Mouse (Mus musculus) CH12.LX (cell line): ENCODE measurements around the gene Rpl18a. TPM values are rescaled to one million over a fixed set of nuclear protein-coding genes. Genes with fewer than 3 reads are reported as not detected.
A peak's percentile ranks its signal among the peaks of the same experiment; 100 is the strongest.

Experiments used
- DNase-seq: peaks from one replicate; pipeline ENCODE4 v3.0.0-alpha.2; 2013; ENCODE audit errors: extremely low read depth
- H3K27ac ChIP-seq: 2 replicates; pipeline ENCODE4 v1.5.1; 2012; ENCODE audit warnings: low read depth, mild to moderate bottlenecking, control low read depth, moderate library complexity; ENCODE audit not compliant: insufficient read depth
- H3K27me3 ChIP-seq: replicated peaks from 2 replicates; pipeline ENCODE3; 2012; ENCODE audit warnings: inconsistent platforms
- H3K36me3 ChIP-seq, 2 experiments: replicated peaks in 1 of 2; 2 replicates each; pipeline versions ENCODE3 to v1.6.1; 2012; ENCODE audit warnings: inconsistent platforms in 1 of 2, low read length in 1 of 2, mild to moderate bottlenecking in 1 of 2, mixed read lengths in 1 of 2, moderate library complexity in 1 of 2; ENCODE audit not compliant: control insufficient read depth in 1 of 2, insufficient read depth in 1 of 2
- H3K4me1 ChIP-seq, 2 experiments: 2 replicates each; pipeline ENCODE4 v1.6.1; 2012; ENCODE audit warnings: inconsistent platforms in 1 of 2, moderate library complexity in 1 of 2; ENCODE audit not compliant: insufficient read depth in 2 of 2, control insufficient read depth in 1 of 2
- H3K4me2 ChIP-seq: 2 replicates; pipeline ENCODE4 v1.6.1; 2012; ENCODE audit warnings: low read depth, mild to moderate bottlenecking, control low read depth; ENCODE audit not compliant: poor library complexity, insufficient read depth, severe bottlenecking
- H3K4me3 ChIP-seq, 3 experiments: fragments of 150-350 bp in 1 of 3; sonication (generic) in 1 of 3; replicated peaks in 1 of 3; 2 replicates each; pipeline versions ENCODE3 to v1.5.1; 2011 to 2012; ENCODE audit warnings: low read depth in 2 of 3, low read length in 2 of 3, mild to moderate bottlenecking in 2 of 3, moderate library complexity in 2 of 3, control low read depth in 1 of 3, improper control_type of control experiment in 1 of 3, inconsistent platforms in 1 of 3, mixed read lengths in 1 of 3; ENCODE audit not compliant: poor library complexity in 1 of 3
- H3K79me2 ChIP-seq: replicated peaks from 2 replicates; pipeline ENCODE4 v1.6.1; 2012; ENCODE audit warnings: mild to moderate bottlenecking, moderate library complexity; ENCODE audit not compliant: control insufficient read depth, poor library complexity, insufficient read depth, severe bottlenecking; ENCODE audit errors: extremely low read depth
- H3K9ac ChIP-seq: 2 replicates; pipeline ENCODE4 v1.6.1; 2012; ENCODE audit warnings: low read depth, mild to moderate bottlenecking, control low read depth, moderate library complexity; ENCODE audit not compliant: insufficient read depth
- H3K9me3 ChIP-seq: replicated peaks from 2 replicates; pipeline ENCODE3; 2012; ENCODE audit warnings: low read length, inconsistent platforms, mixed read lengths
- BHLHE40 ChIP-seq: IDR thresholded peaks from 2 replicates; pipeline ENCODE4 v1.6.1; 2011; ENCODE audit warnings: mild to moderate bottlenecking, low read depth, low read length, improper control_type of control experiment
- CHD2 ChIP-seq: IDR thresholded peaks from 2 replicates; pipeline ENCODE4 v1.6.1; 2011; ENCODE audit warnings: low read length, improper control_type of control experiment
- CTCF ChIP-seq, 2 experiments: IDR thresholded peaks in 1 of 2; conservative IDR thresholded peaks in 1 of 2; 2 replicates each; pipeline ENCODE4 v1.5.1; 2011 to 2012; ENCODE audit warnings: low read depth in 2 of 2, low read length in 2 of 2, improper control_type of control experiment in 1 of 2, inconsistent platforms in 1 of 2, mild to moderate bottlenecking in 1 of 2, moderate library complexity in 1 of 2
- JUND ChIP-seq: conservative IDR thresholded peaks from 2 replicates; pipeline ENCODE4 v1.6.1; 2011; ENCODE audit warnings: low read depth, low read length, improper control_type of control experiment
- MAX ChIP-seq: IDR thresholded peaks from 2 replicates; pipeline ENCODE4 v1.6.1; 2011; ENCODE audit warnings: low read length, improper control_type of control experiment
- MAZ ChIP-seq: IDR thresholded peaks from 2 replicates; pipeline ENCODE4 v1.6.1; 2012; ENCODE audit warnings: low read depth, mild to moderate bottlenecking, inconsistent platforms, low read length, improper control_type of control experiment, moderate library complexity
- MEF2A ChIP-seq: IDR thresholded peaks from 2 replicates; pipeline ENCODE4 v1.6.1; 2014; ENCODE audit warnings: low read depth, mild to moderate bottlenecking, inconsistent platforms, low read length, improper control_type of control experiment, borderline replicate concordance
- NELFE ChIP-seq: IDR thresholded peaks from 2 replicates; pipeline ENCODE4 v1.6.1; 2011; ENCODE audit warnings: low read depth, low read length, improper control_type of control experiment
- PAX5 ChIP-seq: IDR thresholded peaks from 2 replicates; pipeline ENCODE4 v1.6.1; 2012; ENCODE audit warnings: low read length, inconsistent platforms, mixed read lengths
- POLR2A ChIP-seq: IDR thresholded peaks from 2 replicates; pipeline ENCODE4 v1.6.1; 2011; ENCODE audit warnings: low read depth, mild to moderate bottlenecking, improper control_type of control experiment, low read length
- POLR2AphosphoS2 ChIP-seq: IDR thresholded peaks from 2 replicates; pipeline ENCODE4 v1.6.1; 2011; ENCODE audit warnings: low read depth, low read length, improper control_type of control experiment
- RAD21 ChIP-seq: IDR thresholded peaks from 2 replicates; pipeline ENCODE4 v1.6.1; 2011; ENCODE audit warnings: low read depth, mild to moderate bottlenecking, low read length, improper control_type of control experiment, moderate library complexity
- RCOR1 ChIP-seq: conservative IDR thresholded peaks from 2 replicates; pipeline ENCODE4 v1.6.1; 2012; ENCODE audit warnings: low read depth, mild to moderate bottlenecking, inconsistent platforms, low read length, improper control_type of control experiment
- SMC3 ChIP-seq: IDR thresholded peaks from 2 replicates; pipeline ENCODE4 v1.6.1; 2011; ENCODE audit warnings: low read depth, low read length, improper control_type of control experiment
- TBP ChIP-seq: conservative IDR thresholded peaks from 2 replicates; pipeline ENCODE4 v1.6.1; 2011; ENCODE audit warnings: low read depth, low read length, improper control_type of control experiment
- TCF12 ChIP-seq: IDR thresholded peaks from 2 replicates; pipeline ENCODE4 v1.6.1; 2014; ENCODE audit warnings: low read depth, mild to moderate bottlenecking, inconsistent platforms, low read length, improper control_type of control experiment
- UBTF ChIP-seq: IDR thresholded peaks from 2 replicates; pipeline ENCODE4 v1.6.1; 2012; ENCODE audit warnings: low read depth, mild to moderate bottlenecking, inconsistent platforms, low read length, improper control_type of control experiment, moderate library complexity
- USF1 ChIP-seq: IDR thresholded peaks from 2 replicates; pipeline ENCODE4 v1.6.1; 2014; ENCODE audit warnings: low read depth, mild to moderate bottlenecking, inconsistent platforms, low read length, improper control_type of control experiment
- USF2 ChIP-seq: conservative IDR thresholded peaks from 2 replicates; pipeline ENCODE4 v1.6.1; 2011; ENCODE audit warnings: low read depth, low read length, improper control_type of control experiment
- dilution Hi-C: fragments of 300-500 bp; cut with MboI; formaldehyde crosslinking; loops from 2 replicates; pipeline ENCODE4 v1.14.3; 2020; ENCODE audit warnings: low sequenced_read_pairs; ENCODE audit not compliant: extremely low pct_unique_long_range_greater_than_20kb, extremely low pct_ligation_motif_present
- in situ Hi-C: fragments of 300-500 bp; cut with MboI; formaldehyde crosslinking; loops from 3 replicates; pipeline ENCODE4 v1.14.3; 2019; ENCODE audit warnings: low sequenced_read_pairs, low pct_ligation_motif_present, low pct_unique_long_range_greater_than_20kb, mixed read lengths
- polyA plus RNA-seq: library from polyadenylated mRNA; unstranded; fragments of >175 nt; gene quantifications from 2 replicates; pipeline ENCODE4 v1.2.1, GENCODE M21; 2012; ENCODE audit warnings: low read depth; ENCODE audit not compliant: insufficient read length
- total RNA-seq, 2 experiments: library from RNA; depleted of rRNA; stranded (reverse); fragments of 300-350 nt in 1 of 2; fragments of >200 nt in 1 of 2; gene quantifications; 2 replicates each; pipeline ENCODE4 v1.2.3; 2012 to 2014

Gene Rpl18a
- total and polyA plus RNA-seq, 3 experiments, result 2,035 to 5,917 (median 3,837) TPM

- in situ Hi-C loops, result no loop called here
- Histone ChIP-seq H3K4me2 (no peak overlapping the region), H3K9me3 (no peaks in the 10 kb centered on the region), H3K79me2 (no peaks in the 10 kb centered on the region), H3K27ac (no peak overlapping the region), H3K4me1 (peaks cover 14 to 36% of the 10 kb centered on the region in 2 experiments), H3K36me3 (no peaks in the 10 kb centered on the region), H3K9ac (no peak overlapping the region), H3K27me3 (peaks cover 55% of the 10 kb centered on the region), H3K4me3 (no peak overlapping the region)
- DNase-seq, result no peak
- dilution Hi-C loops, result no loop called here
- no peak for TF ChIP-seq UBTF
- no peak for TF ChIP-seq CHD2
- TF ChIP-seq SMC3, result no peak
- TF ChIP-seq RAD21, result no peak
- no peak for TF ChIP-seq NELFE
- no peak for TF ChIP-seq MEF2A
- TF ChIP-seq TCF12, result no peak
- no peak for TF ChIP-seq POLR2AphosphoS2
- TF ChIP-seq USF2, result no peak
- TF ChIP-seq CTCF (conservative IDR thresholded peaks at IDR 0.05 in 1 of 2, IDR thresholded peaks at IDR 0.05 in 1 of 2; ENCODE audit: low read depth in 2 of 2, low read length in 2 of 2), result no peak
- no peak for TF ChIP-seq MAZ
- no peak for TF ChIP-seq MAX
- no peak for TF ChIP-seq RCOR1
- no peak for TF ChIP-seq JUND
- TF ChIP-seq POLR2A, result no peak
- no peak for TF ChIP-seq BHLHE40
- no peak for TF ChIP-seq PAX5
- TF ChIP-seq USF1, result no peak
Observed at GRCm38 (mm10) chr8:70856028-70856427, 41.2 kb downstream of the Rpl18a start.

GRCm38 (mm10) chr8:70853863-70854262, 43.3 kb downstream of the Rpl18a start:
- TF ChIP-seq USF2 (no peak), RAD21 (no peak), TBP (peak; percentile 72; the same call in 1 of the 2 replicates), NELFE (no peak)

More at GRCm38 (mm10) chr8:70853863-70854262, 43.3 kb downstream of the Rpl18a start:
- H3K4me3 ChIP-seq, result no peak overlapping the region
- in situ Hi-C loops (no loop called here), dilution Hi-C loops (no loop called here)
- no peaks in the 10 kb centered on the region for H3K9me3 ChIP-seq
- DNase-seq, result peak; percentile 75
- no peak overlapping the region for H3K27ac ChIP-seq
- peaks cover 14 to 36% of the 10 kb centered on the region in 2 experiments for H3K4me1 ChIP-seq
- no peaks in the 10 kb centered on the region for H3K36me3 ChIP-seq
- H3K27me3 ChIP-seq, result peaks cover 63% of the 10 kb centered on the region
- H3K9ac ChIP-seq, result no peak overlapping the region
- no peaks in the 10 kb centered on the region for H3K79me2 ChIP-seq
- H3K4me2 ChIP-seq, result no peak overlapping the region
